Mouse (Mus musculus) layer of hippocampus, adult 6 months (tissue): ENCODE results near the gene Ube2e2. TPM values are rescaled to one million over a fixed set of nuclear protein-coding genes. Genes with fewer than 3 reads are reported as not detected.

Experiments
- long read RNA-seq, 2 experiments: library from polyadenylated mRNA; unstranded; transcript quantifications; one replicate each; pipeline ENCODE4 v2.0.0; 2019 to 2020
- polyA plus RNA-seq: library from polyadenylated mRNA; unstranded; fragments of <200 nt; fragmentation: Nextera tagmentation; gene quantifications from 2 replicates; pipeline ENCODE4 v1.2.3, GENCODE M21; 2021

Ube2e2 gene
- 108 and 111 TPM in 2 replicates for polyA plus RNA-seq
- long read RNA-seq, experiment 1, partial matches to known transcripts = 3 of 9 reads
- long read RNA-seq, experiment 1, other reads (novel, unspliced or antisense) = 6 of 9 reads
- long read RNA-seq, experiment 2, partial matches to known transcripts = 16 of 52 reads
- long read RNA-seq, experiment 2, other reads (novel, unspliced or antisense) = 35 of 52 reads

GRCm38 (mm10) chr14:18893947-18894445, at the start of gene Ube2e2:
TSS of gene Ube2e2 (minus strand) at chr14:18894267.

